Mouse (Mus musculus) brain, embryonic 14.5 days (tissue): Measurements from ENCODE around the gene Klre1.

Experiments used
- CTCF ChIP-seq: fragments of 200-500 bp; IDR thresholded peaks from 2 replicates; pipeline ENCODE4 v1.5.1; 2012; ENCODE audit warnings: inconsistent platforms, mild to moderate bottlenecking, moderate library complexity, borderline replicate concordance; ENCODE audit not compliant: insufficient read depth, insufficient read length; ENCODE audit errors: extremely low read depth
- POLR2A ChIP-seq: fragments of 200-500 bp; IDR thresholded peaks from 2 replicates; pipeline ENCODE4 v1.6.1; 2012; ENCODE audit warnings: mild to moderate bottlenecking, inconsistent platforms, borderline replicate concordance; ENCODE audit not compliant: poor library complexity, insufficient read depth, insufficient read length, severe bottlenecking; ENCODE audit errors: extremely low read depth

DNA sequence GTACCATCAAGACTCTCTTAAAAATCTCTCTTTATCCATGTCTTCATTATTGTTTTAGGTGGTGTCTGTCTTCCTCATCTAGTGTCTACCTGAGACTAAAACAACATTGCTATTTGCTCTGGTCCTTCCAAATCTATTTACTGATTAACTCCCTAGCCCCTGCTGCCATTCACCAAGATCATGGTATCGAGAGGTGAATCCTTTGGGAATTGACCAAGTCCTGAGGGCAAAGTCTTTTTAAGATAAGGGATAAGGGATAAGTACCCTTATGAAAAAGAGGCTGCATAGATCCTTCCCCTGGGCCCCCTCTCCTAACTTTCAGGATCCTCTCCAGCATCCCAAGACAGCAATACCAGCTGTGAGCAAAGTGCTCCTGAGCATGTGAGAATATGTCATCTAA lies 48.1 kb upstream of the Klre1 start:
- TF ChIP-seq CTCF = no peak
- TF ChIP-seq POLR2A = no peak
